ENCODE assay signal across 30 mouse cellular contexts in genomic region chr4:148962096-148962495, GRCm38 (mm10).
DNase-seq lines count a peak whose midpoint lies in the region; ATAC-seq and TF ChIP-seq lines count a peak whose summit lies in the region.
"Had no signal": no experiment of that assay in that cellular context is flagged by ENCODE, and none has a peak within 500 bp of the region (broad histone marks: within the 10 kb centered on the region; RNA-seq: fewer than 3 reads in every experiment).

No protein-coding gene starts in this region.

- H3K9ac ChIP-seq in heart, embryonic 14.5 days (ENCODE audit: low read length): peak overlapping the region; percentile 30; the same call in 1 of the 2 replicates
- H3K9ac ChIP-seq in kidney, embryonic 15.5 days: no peak overlapping the region
- H3K9ac ChIP-seq: forebrain, embryonic 13.5 days; hindbrain, embryonic 14.5 days; limb, embryonic 12.5 days; liver, embryonic 12.5 days; liver, postnatal 0 days; midbrain, embryonic 12.5 days; neural tube, embryonic 13.5 days had no signal

- H3K4me2 ChIP-seq in heart, embryonic 14.5 days (ENCODE audit: low read length): no peak overlapping the region
- no peak overlapping the region for H3K4me2 ChIP-seq in kidney, embryonic 15.5 days
- H3K4me2 ChIP-seq: forebrain, embryonic 13.5 days; hindbrain, embryonic 14.5 days; limb, embryonic 12.5 days; liver, embryonic 12.5 days; midbrain, embryonic 12.5 days; neural tube, embryonic 13.5 days had no signal

- H3K4me3 ChIP-seq in heart, embryonic 14.5 days (ENCODE audit: control insufficient read depth in 1 of 2, insufficient read depth in 1 of 2, low read depth in 1 of 2, low read length in 2 of 2): no peak overlapping the region
- H3K4me3 ChIP-seq in kidney, adult 2 months (ENCODE audit: insufficient read depth, low read depth, low read length): no peak overlapping the region
- H3K4me3 ChIP-seq in kidney, embryonic 15.5 days (replicated peaks): no peak overlapping the region
- H3K4me3 ChIP-seq: forebrain, embryonic 13.5 days; layer of hippocampus, adult 2 months; left cerebral cortex, adult 2 months; limb, embryonic 12.5 days; liver, embryonic 12.5 days; megakaryocyte, embryonic 14.5 days; midbrain, embryonic 12.5 days; neural tube, embryonic 13.5 days had no signal

- peak; percentile 43 to 65 for DNase-seq in cerebellum, postnatal 10 days
- no peak for DNase-seq in cerebellum, adult 8-10 months
- DNase-seq in heart, postnatal 36 days: no peak
- DNase-seq in kidney, adult 2 months: peak; percentile 76
- peak; percentile 60 to 74 for DNase-seq in kidney, postnatal 25 days
- no peak for DNase-seq in retina, embryonic 14.5 days (ENCODE audit: low spot score)
- DNase-seq: adrenal gland, adult 8-10 months; cerebellum, postnatal 36 days; gastrocnemius, postnatal 14 days; heart, adult 11 months; heart, postnatal 10 days; liver, postnatal 0 days; lung, postnatal 4 days; thymus, adult 2 months; thymus, postnatal 36 days had no signal

- TF ChIP-seq CTCF in kidney, adult 2 months (conservative IDR thresholded peaks at IDR 0.05; ENCODE audit: insufficient read depth, insufficient read length, low read depth, low read length): no peak

- WGBS in heart, embryonic 14.5 days: 81% methylated on average over 1 of the region's 1 CpGs
- 44% methylated on average over 1 of the region's 1 CpGs for WGBS in kidney, adult 2 months
- 91% methylated on average over 1 of the region's 1 CpGs for WGBS in kidney, embryonic 15.5 days

- H3K36me3 ChIP-seq in heart, embryonic 14.5 days (ENCODE audit: control insufficient read depth, insufficient read depth, low read length): peaks cover 36% of the 10 kb centered on the region
- no peaks in the 10 kb centered on the region for H3K36me3 ChIP-seq in kidney, adult 2 months (ENCODE audit: control insufficient read depth, insufficient read depth, low read length)
- H3K36me3 ChIP-seq in kidney, embryonic 15.5 days: peaks cover 45% of the 10 kb centered on the region

- TF ChIP-seq POLR2A in kidney, adult 2 months (IDR thresholded peaks at IDR 0.05; ENCODE audit: low read depth, low read length): no peak

- no peak overlapping the region; a peak in 1 of 4 replicates for H3K27ac ChIP-seq in heart, embryonic 14.5 days (replicated peaks in 1 of 2; ENCODE audit: control insufficient read depth in 1 of 2, insufficient read depth in 1 of 2, low read depth in 2 of 2, low read length in 2 of 2)
- H3K27ac ChIP-seq in kidney, adult 2 months (ENCODE audit: insufficient read depth, low read depth, low read length): no peak overlapping the region
- H3K27ac ChIP-seq in kidney, embryonic 15.5 days: no peak overlapping the region
- H3K27ac ChIP-seq: forebrain, embryonic 13.5 days; hindbrain, embryonic 14.5 days; layer of hippocampus, adult 2 months; left cerebral cortex, adult 2 months; limb, embryonic 12.5 days; liver, embryonic 12.5 days; midbrain, embryonic 12.5 days; neural tube, embryonic 13.5 days had no signal

- H3K9me3 ChIP-seq in heart, embryonic 14.5 days (ENCODE audit: control insufficient read depth, low read length): no peaks in the 10 kb centered on the region
- no peaks in the 10 kb centered on the region for H3K9me3 ChIP-seq in kidney, embryonic 15.5 days (replicated peaks)
- H3K9me3 ChIP-seq: forebrain, embryonic 13.5 days; limb, embryonic 12.5 days; liver, embryonic 12.5 days; megakaryocyte, embryonic 14.5 days; midbrain, embryonic 12.5 days; neural tube, embryonic 13.5 days had no signal

- peaks cover 13 to 36% of the 10 kb centered on the region in 2 experiments for H3K4me1 ChIP-seq in heart, embryonic 14.5 days (ENCODE audit: control insufficient read depth in 2 of 2, insufficient read depth in 2 of 2, low read length in 2 of 2)
- 0 out of 2 replicates have a peak, but pooled peaks cover 4% of the 10 kb centered on the region for H3K4me1 ChIP-seq in kidney, adult 2 months (ENCODE audit: control insufficient read depth, insufficient read depth, low read length)
- peaks cover 44% of the 10 kb centered on the region for H3K4me1 ChIP-seq in kidney, embryonic 15.5 days
- H3K4me1 ChIP-seq: liver, embryonic 12.5 days; megakaryocyte, embryonic 14.5 days; midbrain, embryonic 12.5 days had no signal

- no peak for ATAC-seq in heart, embryonic 14.5 days (ENCODE audit: insufficient number of reproducible peaks, insufficient read depth, low FRiP score, low read depth)
- no peak for ATAC-seq in kidney, embryonic 15.5 days (replicated peaks; ENCODE audit: low FRiP score)
- ATAC-seq: activated CD4-positive, CD25-positive, alpha-beta regulatory T cell, adult 4 months; forebrain, embryonic 13.5 days; intestine, postnatal 0 days; liver, embryonic 12.5 days; liver, postnatal 0 days; lung, postnatal 0 days had no signal

- H3K27me3 ChIP-seq in heart, embryonic 14.5 days (ENCODE audit: control insufficient read depth, insufficient read depth, low read length): no peaks in the 10 kb centered on the region
- no peaks in the 10 kb centered on the region for H3K27me3 ChIP-seq in kidney, adult 2 months (replicated peaks; ENCODE audit: control insufficient read depth, insufficient read depth, low read length)
- no peaks in the 10 kb centered on the region for H3K27me3 ChIP-seq in kidney, embryonic 15.5 days
- H3K27me3 ChIP-seq: CH12.LX; forebrain, embryonic 13.5 days; liver, embryonic 12.5 days; megakaryocyte, embryonic 14.5 days; neural tube, embryonic 13.5 days had no signal

- intact Hi-C loops in heart, postnatal 36 days (cut with DNase I): no loop called here

Comparison
In these comparisons a context has a peak if more than half of its experiments do, and no peak if none do; other contexts are left out.
1. DNase-seq: peak in cerebellum, postnatal 10 days (2 of 2), kidney, adult 2 months (single experiment) and kidney, postnatal 25 days (2 of 2); none in cerebellum, adult 8-10 months (single experiment), heart, postnatal 36 days (0 of 2) and retina, embryonic 14.5 days (single experiment).